Mouse (Mus musculus) brown adipose tissue, adult 24 weeks (tissue): Measurements from ENCODE around the gene Mast3. TPM values are rescaled to one million over a fixed set of nuclear protein-coding genes. Genes with fewer than 3 reads are reported as not detected.

ENCODE experiments used
- H3K27ac ChIP-seq: fragments of 200-500 bp; replicated peaks from 2 replicates; pipeline ENCODE4 v1.5.1; 2012; ENCODE audit warnings: low read depth, mild to moderate bottlenecking, low read length
- H3K4me1 ChIP-seq: fragments of 200-500 bp; 2 replicates; pipeline ENCODE4 v1.6.1; 2012; ENCODE audit warnings: low read length, mixed read lengths; ENCODE audit not compliant: control insufficient read depth, insufficient read depth, insufficient read length
- H3K4me3 ChIP-seq: fragments of 200-500 bp; 2 replicates; pipeline ENCODE4 v1.5.1; 2012; ENCODE audit warnings: low read depth, mild to moderate bottlenecking, low read length, moderate library complexity; ENCODE audit not compliant: insufficient read depth
- polyA plus RNA-seq: library from polyadenylated mRNA; stranded (reverse); fragments of >200 nt; gene quantifications from 2 replicates; pipeline ENCODE4 v1.2.4, GENCODE M21; 2012; ENCODE audit not compliant: missing spikeins, insufficient read depth, insufficient read length

Mast3 gene
- polyA plus RNA-seq, 1 experiment, result 2.5 TPM

DNA sequence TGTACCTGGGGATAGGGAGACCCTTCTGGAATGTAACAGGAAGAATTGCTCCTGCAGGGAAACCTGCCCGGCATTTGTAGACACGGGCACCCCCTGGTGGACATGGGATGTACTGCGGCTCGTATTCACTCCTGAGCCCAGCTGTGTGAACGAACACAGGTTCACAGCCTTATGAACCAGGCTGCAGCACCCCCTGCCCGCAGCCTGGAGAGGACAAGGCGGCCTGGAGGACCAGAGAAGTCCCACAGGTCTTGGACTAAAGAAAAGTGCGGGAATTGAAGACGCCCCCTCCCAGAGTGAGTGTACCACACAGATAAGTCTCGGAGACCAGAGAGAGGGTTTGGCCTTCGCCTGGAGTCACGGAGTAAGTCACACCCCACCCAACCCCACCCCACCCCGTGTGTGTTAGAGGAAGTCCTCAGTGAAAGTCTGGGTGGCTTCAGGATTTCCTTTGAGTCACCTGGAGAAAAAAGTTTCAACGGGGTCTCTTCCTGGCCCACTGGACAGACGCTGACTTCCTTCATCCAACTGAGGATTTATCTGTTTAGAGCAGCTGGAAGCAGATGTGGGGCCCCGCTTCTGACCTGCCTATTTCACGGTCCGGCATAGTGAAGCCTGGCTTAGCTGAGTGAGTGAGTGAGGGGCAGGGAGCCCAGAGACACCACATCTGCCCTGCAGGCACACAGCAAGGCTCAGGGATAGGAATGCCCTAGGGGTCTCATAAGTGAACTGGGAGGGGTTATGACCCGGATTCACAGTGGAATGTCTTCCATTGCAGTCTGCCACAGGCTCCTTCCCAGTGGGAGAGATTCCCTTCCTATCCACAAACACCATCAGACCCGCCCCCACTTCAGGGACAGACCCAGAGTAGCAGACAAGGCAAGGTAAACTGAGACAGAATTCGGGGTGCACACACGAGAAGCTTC lies 36.6 kb upstream of the Mast3 start:
- Histone ChIP-seq H3K4me3 (no peak overlapping the region), H3K27ac (no peak overlapping the region), H3K4me1 (0 out of 2 replicates have a peak, but pooled peaks cover 3% of the 10 kb centered on the region)

DNA sequence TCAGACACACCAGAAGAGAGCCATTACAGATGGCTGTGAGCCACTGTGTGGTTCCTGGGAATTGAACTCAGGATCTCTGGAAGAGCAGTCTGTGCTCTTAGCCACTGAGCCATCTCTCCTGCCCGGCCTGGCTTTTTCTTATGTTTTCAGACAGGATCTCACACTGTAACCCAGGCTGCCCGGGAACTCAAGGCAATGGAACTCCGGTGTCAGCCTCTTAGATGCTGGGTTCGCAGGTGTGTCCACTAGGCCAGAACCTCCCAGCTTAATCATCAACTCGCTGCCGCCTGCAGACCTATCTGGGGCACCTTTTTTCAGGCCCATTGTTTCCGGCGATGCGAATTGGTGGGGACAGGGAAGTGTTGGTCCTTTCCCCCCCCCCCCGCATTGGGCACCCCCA lies 35.7 kb upstream of the Mast3 start:
- Histone ChIP-seq H3K4me3 (no peak overlapping the region), H3K4me1 (0 out of 2 replicates have a peak, but pooled peaks cover 3% of the 10 kb centered on the region), H3K27ac (no peak overlapping the region)

DNA sequence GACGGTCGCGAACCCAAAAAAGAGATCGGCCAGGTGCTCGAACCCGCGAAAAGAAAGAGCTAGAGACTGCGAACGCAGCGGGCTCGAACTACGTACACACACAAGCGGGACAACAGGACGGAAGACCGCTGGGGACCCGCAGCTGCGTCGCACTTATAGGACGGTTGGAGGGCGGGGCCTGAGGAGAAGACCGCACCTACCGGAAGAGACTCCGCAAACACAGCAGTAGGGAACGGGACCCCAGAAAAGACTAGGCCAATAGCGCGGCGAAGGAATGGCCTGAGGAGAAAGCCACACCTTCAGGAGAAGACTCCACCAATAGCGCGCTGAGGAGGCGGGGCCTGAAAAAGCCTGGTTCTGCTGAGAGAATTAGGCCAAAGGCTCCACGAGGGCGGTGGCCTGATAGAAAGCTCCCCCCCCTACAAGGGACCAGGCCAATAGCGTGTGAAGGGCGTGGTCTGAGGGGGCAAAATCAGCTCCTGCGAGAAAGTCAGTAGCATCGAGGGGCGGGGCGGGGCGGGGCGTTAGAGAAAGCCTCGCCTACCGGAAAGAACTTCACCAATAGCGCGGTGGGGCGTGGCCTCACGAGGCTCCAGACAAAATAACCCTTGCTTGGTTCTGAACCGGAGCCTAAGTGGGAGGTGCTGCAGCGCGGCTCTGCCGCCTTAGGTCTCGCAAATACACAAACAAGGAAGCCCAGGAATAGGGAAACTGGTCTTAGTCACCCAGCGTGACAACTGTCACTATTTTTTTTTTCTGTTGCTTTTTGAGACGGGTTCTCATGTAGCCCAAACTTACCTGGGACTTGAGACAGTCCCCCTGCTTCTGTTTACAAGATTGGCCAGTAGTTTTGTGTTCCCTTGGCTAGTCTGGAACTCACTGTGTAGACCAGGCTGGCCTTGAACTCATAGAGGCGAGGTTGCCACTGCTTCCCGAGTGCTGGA lies 34.8 kb upstream of the Mast3 start, which contains the start of gene Arrdc2:
Gene Arrdc2 (minus strand): TSS at position 313 of the 944 bp plus-strand sequence.
- Histone ChIP-seq H3K4me3 (peak within 1 kb of the TSS; percentile 91), H3K4me1 (0 out of 2 replicates have a peak, but pooled peaks cover 3% of the 10 kb centered on the region), H3K27ac (peak within 1 kb of the TSS; percentile 88)

DNA sequence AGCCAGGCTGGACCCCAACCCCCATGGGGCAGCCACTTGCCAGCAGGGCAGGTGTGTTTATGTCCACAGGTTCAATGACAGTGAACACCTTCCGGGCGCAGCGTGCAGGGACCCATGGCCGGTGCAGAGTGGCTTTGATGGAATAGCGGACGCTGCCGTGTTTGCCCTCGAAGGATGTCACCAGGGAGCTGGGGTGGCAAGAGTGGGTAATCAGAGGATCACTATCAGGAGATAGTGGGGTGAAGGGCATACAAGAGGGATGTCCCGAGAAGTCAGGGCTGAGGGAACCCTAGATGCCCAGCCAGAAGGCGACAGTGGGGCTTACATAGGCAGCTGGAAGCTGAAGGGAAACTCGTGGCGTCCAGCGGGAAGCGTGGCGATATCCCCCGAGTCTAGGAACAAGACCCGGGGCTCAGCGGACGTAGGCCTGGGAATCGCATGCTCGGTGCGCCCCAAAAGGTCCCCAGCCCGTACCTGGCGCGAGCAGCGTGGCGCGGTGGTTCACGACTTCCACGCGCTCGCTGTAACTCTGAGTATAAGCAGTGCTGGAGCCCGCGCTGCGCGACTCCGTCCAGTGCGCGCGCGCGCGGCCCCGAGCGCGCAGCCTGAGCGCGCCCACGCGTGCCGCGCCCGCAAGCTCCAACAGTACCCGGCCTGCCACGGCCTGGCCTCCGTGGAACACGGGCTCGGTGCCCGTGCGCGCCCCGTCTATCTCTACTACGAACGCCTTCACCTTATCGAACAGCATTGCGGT lies 34.0 kb upstream of the Mast3 start:
- Histone ChIP-seq H3K4me1 (peaks cover 8% of the 10 kb centered on the region; the same call in 1 of the 2 replicates), H3K4me3 (peak overlapping the region; percentile 91), H3K27ac (peak overlapping the region; percentile 88)

DNA sequence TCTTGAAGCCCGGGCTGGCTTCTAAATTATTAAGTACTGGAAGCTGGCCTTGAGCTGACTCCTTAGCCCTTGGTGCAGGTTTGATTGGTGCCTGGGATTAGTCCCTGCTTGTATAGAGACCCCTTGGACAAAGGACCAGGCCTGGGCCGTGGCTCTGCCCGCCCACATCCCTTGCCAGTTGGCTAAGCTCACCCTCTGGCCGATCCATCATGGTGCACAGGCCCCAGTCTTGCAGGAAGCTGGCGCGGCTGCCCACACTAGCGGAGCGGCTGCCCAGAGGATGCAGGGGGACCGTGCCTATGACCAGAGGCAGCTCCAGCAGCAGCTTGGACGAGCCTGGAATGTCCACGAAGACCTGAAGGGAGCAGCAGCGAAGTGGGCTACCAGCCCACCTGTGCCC lies 31.8 kb upstream of the Mast3 start:
- Histone ChIP-seq H3K4me1 (peaks cover 14% of the 10 kb centered on the region; the same call in 1 of the 2 replicates), H3K4me3 (no peak overlapping the region), H3K27ac (no peak overlapping the region)

DNA sequence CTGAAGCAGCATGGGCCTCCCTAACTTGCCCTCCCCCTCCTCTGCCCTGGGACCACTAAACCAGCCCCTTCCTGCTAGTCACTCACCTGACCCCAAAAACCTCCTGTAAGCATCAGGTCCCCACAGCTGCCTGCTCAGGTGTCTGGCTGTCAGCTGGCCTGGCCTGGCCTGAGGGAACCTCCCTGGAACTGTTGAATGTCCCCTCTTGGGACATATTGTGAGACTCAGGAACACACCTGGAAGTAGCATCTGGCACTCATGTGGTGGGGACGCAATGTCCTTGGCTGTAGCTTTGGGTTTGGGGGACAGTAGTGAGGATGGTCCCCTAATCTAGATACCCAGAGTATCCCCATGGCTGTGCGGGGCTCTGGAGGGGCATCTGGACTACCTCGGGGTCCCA lies 29.2 kb upstream of the Mast3 start:
- H3K27ac ChIP-seq, result no peak overlapping the region
- no peak overlapping the region for H3K4me3 ChIP-seq
- peaks cover 14% of the 10 kb centered on the region; the same call in 1 of the 2 replicates for H3K4me1 ChIP-seq

DNA sequence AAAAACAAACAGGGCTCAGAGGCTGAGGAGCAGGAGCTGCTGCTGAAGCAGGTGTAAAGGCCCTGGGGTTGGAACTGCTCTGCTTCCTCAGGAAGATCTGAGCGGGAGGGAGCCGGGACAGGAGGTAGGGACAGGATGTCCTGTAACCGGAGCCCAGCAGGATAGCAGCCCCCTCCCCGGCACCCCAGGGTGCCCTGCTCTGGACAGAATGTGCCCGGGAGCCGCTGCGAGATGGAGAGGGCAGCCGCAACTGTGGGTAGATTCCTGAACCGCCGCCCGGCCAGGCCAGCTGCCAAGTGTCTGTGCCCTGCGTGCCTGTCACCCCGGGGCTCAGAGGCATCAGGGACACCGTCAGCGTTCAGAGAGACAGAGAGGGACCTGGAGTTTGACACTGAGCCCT lies 28.7 kb upstream of the Mast3 start:
- peaks cover 12% of the 10 kb centered on the region; the same call in 1 of the 2 replicates for H3K4me1 ChIP-seq
- peak overlapping the region; percentile 25 for H3K4me3 ChIP-seq
- H3K27ac ChIP-seq, result peak overlapping the region; percentile 76

DNA sequence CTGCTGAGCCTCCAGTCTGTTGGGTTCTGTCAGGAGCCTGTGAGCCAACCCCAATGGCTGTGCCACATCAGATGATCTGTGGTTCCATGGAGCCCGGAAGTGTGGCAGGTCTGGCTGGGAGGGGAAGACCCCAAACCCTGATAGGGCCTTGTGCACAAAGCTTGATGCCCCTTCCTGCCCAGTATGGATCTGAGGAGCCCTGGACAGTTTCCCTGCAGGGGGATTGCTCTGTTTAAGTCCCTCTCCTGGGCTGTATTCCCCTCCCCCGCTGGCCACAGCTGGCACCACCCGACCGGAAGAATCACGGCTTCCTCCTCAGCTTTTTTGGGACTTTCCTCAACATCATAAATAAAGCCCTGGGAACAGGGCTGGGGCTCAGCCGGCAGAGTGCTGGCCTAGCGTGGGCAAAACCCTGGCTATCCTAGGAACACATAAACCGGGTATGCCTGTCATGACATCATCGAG lies 28.2 kb upstream of the Mast3 start:
- Histone ChIP-seq H3K4me3 (peak overlapping the region; percentile 25), H3K4me1 (peaks cover 10% of the 10 kb centered on the region; the same call in 1 of the 2 replicates), H3K27ac (peak overlapping the region; percentile 76)

DNA sequence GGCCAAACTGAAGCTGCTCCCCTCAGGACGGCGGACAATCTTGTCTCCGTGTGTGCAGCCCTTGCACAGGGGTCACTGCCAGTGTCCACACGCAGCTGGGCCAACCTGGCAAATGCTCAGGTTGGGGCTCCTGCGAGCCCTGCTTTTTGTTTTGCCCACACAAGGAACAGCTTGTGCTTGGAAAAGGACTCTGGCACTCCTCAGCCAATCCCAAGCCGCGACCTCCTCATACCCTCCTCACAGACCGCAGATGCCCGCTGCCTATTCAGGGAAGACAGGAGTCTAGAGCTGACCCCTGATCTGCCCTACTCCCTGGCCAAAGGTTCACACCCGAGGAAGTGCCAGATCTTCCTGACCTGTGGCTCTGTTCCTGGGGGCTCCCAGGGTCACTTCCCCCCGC lies 27.5 kb upstream of the Mast3 start:
- no peak overlapping the region for H3K4me3 ChIP-seq
- peaks cover 10% of the 10 kb centered on the region; the same call in 1 of the 2 replicates for H3K4me1 ChIP-seq
- H3K27ac ChIP-seq, result no peak overlapping the region

DNA sequence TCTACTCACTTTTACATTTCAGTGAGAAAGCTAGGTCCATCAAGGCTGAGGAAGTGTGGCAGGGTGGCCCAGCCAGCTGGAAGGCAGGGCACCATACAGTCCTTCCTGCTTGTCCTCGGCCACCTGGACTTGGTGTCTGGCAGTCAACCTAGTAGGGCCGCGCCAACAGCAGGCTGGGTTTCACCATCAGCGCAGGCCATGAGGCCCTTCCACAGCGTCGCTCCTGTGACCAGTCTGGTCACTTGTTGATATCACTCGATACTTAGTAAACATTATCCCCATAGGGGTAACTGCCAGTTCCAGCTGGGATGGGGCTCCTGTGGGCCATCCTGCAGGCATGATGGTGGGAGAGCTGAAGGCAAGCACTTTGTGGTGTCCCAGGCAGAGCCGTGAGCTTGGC lies 26.7 kb upstream of the Mast3 start:
- Histone ChIP-seq H3K4me1 (peaks cover 10% of the 10 kb centered on the region; the same call in 1 of the 2 replicates), H3K4me3 (no peak overlapping the region), H3K27ac (no peak overlapping the region)

DNA sequence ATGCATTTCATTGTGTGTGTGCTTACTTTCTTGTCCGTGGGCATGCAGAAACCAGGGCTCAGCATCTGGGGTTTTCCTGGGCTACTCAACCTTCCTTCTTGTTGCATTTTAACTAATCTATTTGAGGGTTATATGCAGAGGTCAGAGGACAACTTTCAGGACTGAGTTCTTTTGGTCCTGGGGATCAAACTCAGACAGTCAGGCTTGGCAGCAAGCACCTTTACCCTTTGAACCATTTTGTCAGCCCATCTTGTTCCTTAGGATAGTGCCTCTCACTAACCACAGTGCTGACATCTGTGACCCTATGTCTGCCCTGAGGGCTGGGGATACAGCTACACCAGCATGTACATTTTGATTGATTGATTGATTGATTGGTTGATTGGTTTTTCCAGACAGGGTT lies 22.9 kb upstream of the Mast3 start:
- Histone ChIP-seq H3K4me1 (no peaks in the 10 kb centered on the region), H3K27ac (no peak overlapping the region), H3K4me3 (no peak overlapping the region)

DNA sequence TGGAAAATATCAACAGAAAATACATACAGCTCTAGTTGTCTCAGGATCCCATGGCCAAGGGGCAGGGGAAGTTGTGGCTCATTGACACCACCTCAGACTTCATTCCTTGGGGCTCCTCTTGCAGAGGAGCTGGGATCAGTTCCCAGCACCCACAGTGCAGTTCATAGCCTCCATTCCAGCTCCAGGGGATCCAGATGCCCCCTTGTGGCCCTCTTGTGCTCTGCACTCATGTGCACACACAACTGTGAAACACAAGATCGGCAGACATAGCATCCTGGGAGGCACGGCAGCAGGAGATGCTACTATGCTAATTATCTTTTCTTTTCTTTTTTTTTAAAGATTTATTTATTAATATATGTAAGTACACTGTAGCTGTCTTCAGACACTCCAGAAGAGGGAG lies 22.2 kb upstream of the Mast3 start:
- H3K4me1 ChIP-seq, result no peaks in the 10 kb centered on the region
- no peak overlapping the region for H3K27ac ChIP-seq
- no peak overlapping the region for H3K4me3 ChIP-seq

DNA sequence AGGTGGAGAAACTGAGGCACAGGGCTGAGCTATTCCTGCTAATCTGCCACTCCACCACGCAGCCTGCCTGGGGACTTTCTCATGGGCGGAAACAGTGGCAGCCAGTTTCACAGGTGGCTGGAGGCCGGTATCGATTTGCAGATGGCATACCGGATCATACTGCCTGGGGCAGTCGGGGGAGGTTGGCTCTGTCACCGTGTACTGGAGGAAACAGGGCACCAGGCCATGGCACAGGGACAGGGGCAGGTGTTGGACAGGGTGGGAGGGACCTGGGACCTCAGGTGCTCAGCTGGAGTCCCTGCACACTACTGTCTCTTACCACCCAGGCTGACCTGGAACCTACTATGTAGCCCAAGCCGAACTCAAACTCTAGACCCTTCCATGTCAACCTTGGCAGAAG lies 21.0 kb upstream of the Mast3 start:
- H3K4me1 ChIP-seq, result no peaks in the 10 kb centered on the region
- H3K27ac ChIP-seq, result no peak overlapping the region

DNA sequence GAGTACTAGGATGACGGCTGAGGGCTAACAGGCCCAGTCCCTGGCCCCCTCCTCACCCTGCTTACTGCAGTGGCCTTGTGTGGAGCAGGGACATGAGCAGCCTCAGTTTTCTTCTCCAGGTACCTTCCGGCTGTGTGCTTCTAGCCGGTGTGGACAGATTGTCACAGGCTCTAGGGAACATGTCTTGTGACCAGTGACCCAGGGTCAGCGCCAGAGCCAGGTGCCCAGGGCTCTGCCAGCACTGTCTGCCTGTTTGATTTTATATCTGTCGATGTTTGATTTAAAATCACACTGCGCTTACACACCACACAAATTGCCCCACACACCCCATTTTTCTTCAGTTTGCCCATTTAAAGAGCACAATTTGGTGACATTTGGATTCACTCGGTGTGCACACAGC lies 18.9 kb upstream of the Mast3 start:
- H3K4me3 ChIP-seq, result no peak overlapping the region
- H3K27ac ChIP-seq, result no peak overlapping the region

More for the DNA sequence above, 21.0 kb upstream of the Mast3 start:
- no peak overlapping the region for H3K4me3 ChIP-seq

More for the DNA sequence above, 18.9 kb upstream of the Mast3 start:
- H3K4me1 ChIP-seq, result no peaks in the 10 kb centered on the region
